Mouse (Mus musculus): Measurements from ENCODE around the gene Iqck. TPM values are rescaled to one million over a fixed set of nuclear protein-coding genes. Genes with fewer than 3 reads are reported as not detected.

Gene Iqck
- polyA plus RNA-seq, 1 experiment from 2014 or later: 4.9 TPM

- no peak overlapping the region for H3K9ac ChIP-seq
- H3K27ac ChIP-seq: no peak overlapping the region
- no peaks in the 10 kb centered on the region for H3K9me3 ChIP-seq (replicated peaks)
- WGBS: 88% methylated on average over 5 of the region's 5 CpGs
- H3K27me3 ChIP-seq: no peaks in the 10 kb centered on the region
- H3K36me3 ChIP-seq: no peaks in the 10 kb centered on the region
- ATAC-seq (ENCODE audit: low FRiP score): no peak
- H3K4me1 ChIP-seq: peaks cover 68% of the 10 kb centered on the region
- H3K4me2 ChIP-seq (replicated peaks): no peak overlapping the region
- H3K4me3 ChIP-seq: no peak overlapping the region
Measured at GRCm38 (mm10) chr7:118989275-118989856, 133.8 kb downstream of the Iqck start.

- H3K4me2 ChIP-seq (replicated peaks): no peak overlapping the region
- H3K27me3 ChIP-seq: no peaks in the 10 kb centered on the region
Measured at GRCm38 (mm10) chr7:118990282-118990681, 134.7 kb downstream of the Iqck start.

GRCm38 (mm10) chr7:118991341-118991884 lies 135.9 kb downstream of the Iqck start:
- peak overlapping the region; percentile 63 for H3K4me3 ChIP-seq
- H3K27ac ChIP-seq: peak overlapping the region; percentile 88
- peak overlapping the region; percentile 29 for H3K9ac ChIP-seq
- WGBS: 28% methylated on average over 4 of the region's 4 CpGs
- ATAC-seq (ENCODE audit: low FRiP score): no peak
- peaks cover 69% of the 10 kb centered on the region for H3K4me1 ChIP-seq
- no peaks in the 10 kb centered on the region for H3K36me3 ChIP-seq
- no peaks in the 10 kb centered on the region for H3K27me3 ChIP-seq
- peak overlapping the region; percentile 84 for H3K4me2 ChIP-seq (replicated peaks)
- no peaks in the 10 kb centered on the region for H3K9me3 ChIP-seq (replicated peaks)

More at GRCm38 (mm10) chr7:118990282-118990681, 134.7 kb downstream of the Iqck start:
- H3K4me3 ChIP-seq: no peak overlapping the region
- no peak for ATAC-seq (ENCODE audit: low FRiP score)
- H3K27ac ChIP-seq: no peak overlapping the region
- WGBS: 72% methylated on average over 6 of the region's 6 CpGs
- no peaks in the 10 kb centered on the region for H3K36me3 ChIP-seq
- no peaks in the 10 kb centered on the region for H3K9me3 ChIP-seq (replicated peaks)
- H3K4me1 ChIP-seq: peaks cover 68% of the 10 kb centered on the region
- no peak overlapping the region for H3K9ac ChIP-seq

GRCm38 (mm10) chr7:118992080-118992560 lies 136.6 kb downstream of the Iqck start:
- no peaks in the 10 kb centered on the region for H3K27me3 ChIP-seq
- H3K27ac ChIP-seq: peak overlapping the region; percentile 88
- no peaks in the 10 kb centered on the region for H3K36me3 ChIP-seq
- peaks cover 63% of the 10 kb centered on the region for H3K4me1 ChIP-seq
- no peak for ATAC-seq (ENCODE audit: low FRiP score)
- H3K4me2 ChIP-seq (replicated peaks): peak overlapping the region; percentile 84
- WGBS: 19% methylated on average over 6 of the region's 6 CpGs
- H3K9me3 ChIP-seq (replicated peaks): no peaks in the 10 kb centered on the region
- H3K4me3 ChIP-seq: peak overlapping the region; percentile 63
- H3K9ac ChIP-seq: peak overlapping the region; percentile 29; the same call in 1 of the 2 replicates

GRCm38 (mm10) chr7:118992623-118993405 lies 137.3 kb downstream of the Iqck start:
- H3K4me1 ChIP-seq: peaks cover 61% of the 10 kb centered on the region
- no peaks in the 10 kb centered on the region for H3K36me3 ChIP-seq
- 17% methylated on average over 13 of the region's 13 CpGs for WGBS

GRCm38 (mm10) chr7:118993597-118994230 lies 138.2 kb downstream of the Iqck start:
- Histone ChIP-seq H3K4me1 (peaks cover 59% of the 10 kb centered on the region), H3K27me3 (no peaks in the 10 kb centered on the region), H3K4me2 (replicated peaks) (peak overlapping the region; percentile 84), H3K27ac (peak overlapping the region; percentile 88), H3K36me3 (no peaks in the 10 kb centered on the region), H3K9ac (peak overlapping the region; percentile 85), H3K4me3 (peak overlapping the region; percentile 63), H3K9me3 (replicated peaks) (no peaks in the 10 kb centered on the region)
- peak; percentile 14; the same call in 1 of the 2 replicates for ATAC-seq (ENCODE audit: low FRiP score)
- under 1% methylated on average over 26 of the region's 26 CpGs for WGBS

More at GRCm38 (mm10) chr7:118992623-118993405, 137.3 kb downstream of the Iqck start:
- Histone ChIP-seq H3K4me3 (peak overlapping the region; percentile 63), H3K9me3 (replicated peaks) (no peaks in the 10 kb centered on the region), H3K27me3 (no peaks in the 10 kb centered on the region), H3K27ac (peak overlapping the region; percentile 88), H3K4me2 (replicated peaks) (peak overlapping the region; percentile 84), H3K9ac (peak overlapping the region; percentile 85)
- ATAC-seq (ENCODE audit: low FRiP score): peak; percentile 38

GRCm38 (mm10) chr7:118994231-118994842 lies 138.8 kb downstream of the Iqck start:
- ATAC-seq (ENCODE audit: low FRiP score): peak; percentile 31
- Histone ChIP-seq H3K4me1 (peaks cover 54% of the 10 kb centered on the region), H3K4me3 (peak overlapping the region; percentile 63), H3K36me3 (no peaks in the 10 kb centered on the region), H3K9ac (peak overlapping the region; percentile 85), H3K27ac (peak overlapping the region; percentile 88), H3K9me3 (replicated peaks) (no peaks in the 10 kb centered on the region), H3K4me2 (replicated peaks) (peak overlapping the region; percentile 84), H3K27me3 (no peaks in the 10 kb centered on the region)
- WGBS: under 1% methylated on average over 21 of the region's 21 CpGs

- no peaks in the 10 kb centered on the region for H3K9me3 ChIP-seq (replicated peaks)
- H3K36me3 ChIP-seq: no peaks in the 10 kb centered on the region
- H3K27ac ChIP-seq: peak within 1 kb of the TSS; percentile 88
- no peaks in the 10 kb centered on the region for H3K27me3 ChIP-seq
- WGBS: 1% methylated on average over 41 of the region's 44 CpGs
- peak within 1 kb of the TSS; percentile 84 for H3K4me2 ChIP-seq (replicated peaks)
- peak within 1 kb of the TSS; percentile 85 for H3K9ac ChIP-seq
- peaks cover 48% of the 10 kb centered on the region for H3K4me1 ChIP-seq
- ATAC-seq (ENCODE audit: low FRiP score): peak; percentile 87
- H3K4me3 ChIP-seq: peak within 1 kb of the TSS; percentile 63
Measured at GRCm38 (mm10) chr7:118995007-118995406, 139.5 kb downstream of the Iqck start, which contains the start of gene Gprc5b. Gprc5b (minus strand) TSS chr7:118995211.

- ATAC-seq (ENCODE audit: low FRiP score): peak; percentile 15
- Histone ChIP-seq H3K9ac (peak overlapping the region; percentile 85; the same call in 1 of the 2 replicates), H3K9me3 (replicated peaks) (no peaks in the 10 kb centered on the region), H3K27ac (no peak overlapping the region), H3K4me1 (peaks cover 42% of the 10 kb centered on the region), H3K27me3 (no peaks in the 10 kb centered on the region), H3K36me3 (no peaks in the 10 kb centered on the region), H3K4me2 (replicated peaks) (peak overlapping the region; percentile 84), H3K4me3 (peak overlapping the region; percentile 63)
- 6% methylated on average over 14 of the region's 14 CpGs for WGBS
Measured at GRCm38 (mm10) chr7:118995671-118996070, 140.1 kb downstream of the Iqck start.

GRCm38 (mm10) chr7:118996137-118996837 lies 140.7 kb downstream of the Iqck start:
- Histone ChIP-seq H3K4me3 (peak overlapping the region; percentile 63), H3K27me3 (no peaks in the 10 kb centered on the region), H3K4me2 (replicated peaks) (peak overlapping the region; percentile 84), H3K9ac (no peak overlapping the region), H3K27ac (no peak overlapping the region), H3K9me3 (replicated peaks) (no peaks in the 10 kb centered on the region), H3K4me1 (peaks cover 36% of the 10 kb centered on the region), H3K36me3 (no peaks in the 10 kb centered on the region)
- ATAC-seq (ENCODE audit: low FRiP score): peak; percentile 21
- WGBS: 9% methylated on average over 13 of the region's 13 CpGs

GRCm38 (mm10) chr7:118999857-119000256 lies 144.3 kb downstream of the Iqck start:
- no peak overlapping the region for H3K27ac ChIP-seq
- no peak overlapping the region for H3K9ac ChIP-seq
- H3K27me3 ChIP-seq: no peaks in the 10 kb centered on the region
- WGBS: 59% methylated on average over 2 of the region's 2 CpGs
- H3K4me1 ChIP-seq: peaks cover 9% of the 10 kb centered on the region
- H3K36me3 ChIP-seq: no peaks in the 10 kb centered on the region
- no peak for ATAC-seq (ENCODE audit: low FRiP score)
- H3K4me2 ChIP-seq (replicated peaks): no peak overlapping the region
- H3K9me3 ChIP-seq (replicated peaks): no peaks in the 10 kb centered on the region
- H3K4me3 ChIP-seq: no peak overlapping the region

Measured in hindbrain, embryonic 12.5 days (tissue).